Mouse (Mus musculus): Measurements from ENCODE around the gene Slc39a10.
"Not testable (repeated sequence)": the region's sequence is repeated elsewhere in the genome, so short reads cannot be mapped to it uniquely, and the experiment has no call there.

The Slc39a10 gene

DNA sequence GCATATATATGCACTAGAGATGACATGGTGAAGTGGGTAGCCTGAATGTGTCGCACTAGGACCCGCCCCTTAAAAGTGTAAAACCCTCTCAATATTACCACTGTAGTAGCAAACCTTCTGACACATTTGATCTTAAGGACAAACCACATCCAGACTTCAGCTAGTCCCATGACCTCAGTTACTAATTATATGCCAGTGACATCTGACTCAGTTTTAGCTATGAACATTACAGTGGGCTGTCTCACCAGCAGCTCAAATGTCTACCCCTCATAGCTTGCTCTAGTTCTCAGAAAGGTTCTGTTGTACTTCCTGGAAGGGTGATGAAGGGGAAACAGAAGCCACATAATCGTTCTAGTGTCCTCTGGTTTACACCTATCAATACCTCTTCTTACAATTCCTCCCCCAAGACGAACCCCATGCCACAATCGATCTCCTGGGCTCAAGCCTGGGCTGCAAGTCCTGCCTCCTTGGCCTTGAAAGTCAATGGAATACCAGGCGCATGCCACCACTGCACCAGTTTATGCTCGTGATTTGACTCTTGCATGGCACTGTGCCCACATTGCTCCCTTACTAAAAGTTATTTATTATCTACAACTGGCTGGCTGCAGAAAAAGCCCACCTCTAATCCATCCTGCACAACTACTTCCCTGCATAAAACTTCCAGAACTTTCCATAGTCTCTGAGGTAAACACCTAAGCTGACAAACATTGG is 28.3 kb downstream of the Slc39a10 start:
- CTCF ChIA-PET: interaction anchor here (0.6 kb wide), 1 partner anchor 12 kb away, joined by 5 read pairs; no protein-coding TSS in a partner anchor

DNA sequence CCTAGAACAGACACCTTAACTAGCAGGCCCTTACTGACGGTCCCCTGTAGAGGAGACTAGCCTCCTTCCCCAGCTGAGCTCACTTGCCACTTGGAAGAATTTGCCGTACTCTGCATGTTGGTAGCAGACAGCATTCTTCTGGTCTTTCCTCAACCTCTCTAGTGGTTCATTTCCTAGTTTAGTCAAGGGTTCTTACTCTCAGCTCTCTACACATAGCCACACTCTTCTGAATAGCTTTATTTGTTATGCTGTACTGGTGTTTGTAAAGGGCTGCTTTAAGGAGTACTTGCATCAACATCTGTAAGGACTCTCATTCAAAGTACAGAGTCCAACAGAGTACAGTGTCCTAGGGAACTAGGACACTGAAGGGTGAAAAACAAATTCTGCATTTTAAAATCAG is 29.2 kb downstream of the Slc39a10 start:
- CTCF ChIA-PET: no interaction called here

DNA sequence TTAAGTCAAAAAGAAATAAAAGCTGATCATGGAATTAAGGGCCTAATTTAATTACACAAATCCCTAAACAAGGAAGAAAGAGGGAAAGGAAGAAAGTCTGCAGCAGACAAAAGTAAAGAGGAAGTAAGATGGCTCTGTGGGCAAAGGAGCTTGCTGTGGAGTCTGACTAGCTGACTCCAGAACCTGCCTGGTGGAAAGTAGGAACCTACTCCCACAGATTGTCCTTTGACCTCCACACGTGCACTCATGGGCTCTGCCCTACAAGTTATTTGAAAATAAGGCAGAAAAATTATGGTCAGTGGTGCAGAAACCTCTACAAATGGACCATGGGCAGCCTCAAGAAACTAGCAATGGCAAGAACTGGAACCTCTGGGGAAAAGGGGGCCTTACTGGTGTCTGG is 32.6 kb downstream of the Slc39a10 start:
- CTCF ChIA-PET: no interaction called here

DNA sequence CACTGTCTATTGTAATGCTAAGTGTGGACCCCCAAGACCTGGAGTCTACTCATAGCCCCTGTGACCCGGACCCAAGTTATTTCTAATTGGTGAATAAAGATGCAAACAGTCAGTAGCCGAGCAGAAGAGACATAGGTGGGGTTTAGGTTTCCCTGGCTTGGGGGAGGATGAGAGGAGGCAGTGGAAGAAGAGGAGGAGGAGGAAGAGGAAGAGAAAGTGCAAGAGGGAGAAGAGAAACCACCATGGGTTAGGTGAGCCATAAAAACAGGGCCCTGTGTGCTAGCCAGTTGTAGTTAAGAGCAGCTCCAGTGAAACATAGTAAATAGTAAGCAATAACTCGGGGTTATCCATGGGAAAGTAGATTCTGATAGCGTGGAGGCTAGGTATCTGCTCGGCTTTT is 34.1 kb downstream of the Slc39a10 start:
- CTCF ChIA-PET: no interaction called here

DNA sequence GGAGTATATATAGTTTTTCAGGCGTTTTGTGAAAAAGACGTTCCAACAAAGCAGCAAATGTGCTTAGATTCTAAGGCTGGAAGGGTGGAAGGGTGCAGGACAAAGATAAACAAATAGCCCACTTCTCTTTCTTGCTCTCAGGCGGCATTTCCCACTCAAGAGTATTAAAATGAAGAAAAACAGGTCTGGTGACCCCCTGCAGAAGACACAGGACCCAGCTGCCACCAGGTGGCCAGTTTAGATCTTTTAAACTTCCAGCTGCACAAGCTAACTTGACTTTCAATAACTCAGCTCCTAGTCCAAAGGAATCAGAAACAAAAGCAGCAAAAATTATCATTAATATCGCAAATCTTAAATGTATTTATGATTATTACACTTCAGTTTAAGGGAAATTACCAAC is 36.2 kb downstream of the Slc39a10 start:
- CTCF ChIA-PET: no interaction called here

DNA sequence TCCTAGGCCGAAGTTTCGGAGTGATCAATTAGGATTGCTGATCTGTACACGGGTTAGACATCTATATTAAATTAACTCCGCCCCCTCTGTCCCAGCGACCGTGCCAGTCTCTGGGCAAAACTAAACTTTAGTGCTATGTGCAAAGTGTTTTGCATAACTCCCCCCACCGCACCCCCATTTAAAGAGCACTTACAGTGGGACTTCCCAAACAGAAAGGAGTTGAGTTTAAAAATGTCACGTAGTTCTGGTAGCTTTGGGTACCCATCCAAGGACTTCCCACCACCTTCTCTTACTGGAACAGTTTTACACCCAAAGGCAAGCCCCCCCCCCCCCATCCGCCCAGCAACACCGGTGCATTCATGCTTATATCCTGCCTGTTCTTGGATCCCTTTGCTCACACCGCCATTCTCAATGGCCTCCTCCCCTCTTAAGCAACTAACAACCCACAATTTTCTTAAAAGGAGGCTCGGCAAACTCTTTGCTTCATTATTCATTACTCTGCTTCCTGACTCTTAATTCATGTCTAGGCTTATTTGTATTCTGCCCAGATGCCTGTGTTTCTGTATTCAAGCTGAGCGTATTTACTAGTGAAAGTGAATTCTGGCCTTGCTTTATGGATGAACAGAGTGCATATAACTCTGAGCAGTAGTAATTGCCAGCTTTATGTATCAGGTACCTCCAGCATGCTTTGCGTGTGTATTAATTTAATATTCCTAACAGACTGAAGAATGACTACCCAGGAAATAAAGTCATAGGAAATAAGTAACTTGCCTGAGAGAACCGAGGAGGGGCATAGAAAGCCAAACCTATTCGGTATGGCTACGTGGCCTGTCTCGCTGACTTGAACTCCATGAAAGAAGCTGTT is 38.4 kb downstream of the Slc39a10 start:
- CTCF ChIA-PET: interaction anchor here (0.6 to 1.4 kb wide), 2 partner anchors 77 to 624 kb away, joined by 3 read pairs; no protein-coding TSS in a partner anchor

DNA sequence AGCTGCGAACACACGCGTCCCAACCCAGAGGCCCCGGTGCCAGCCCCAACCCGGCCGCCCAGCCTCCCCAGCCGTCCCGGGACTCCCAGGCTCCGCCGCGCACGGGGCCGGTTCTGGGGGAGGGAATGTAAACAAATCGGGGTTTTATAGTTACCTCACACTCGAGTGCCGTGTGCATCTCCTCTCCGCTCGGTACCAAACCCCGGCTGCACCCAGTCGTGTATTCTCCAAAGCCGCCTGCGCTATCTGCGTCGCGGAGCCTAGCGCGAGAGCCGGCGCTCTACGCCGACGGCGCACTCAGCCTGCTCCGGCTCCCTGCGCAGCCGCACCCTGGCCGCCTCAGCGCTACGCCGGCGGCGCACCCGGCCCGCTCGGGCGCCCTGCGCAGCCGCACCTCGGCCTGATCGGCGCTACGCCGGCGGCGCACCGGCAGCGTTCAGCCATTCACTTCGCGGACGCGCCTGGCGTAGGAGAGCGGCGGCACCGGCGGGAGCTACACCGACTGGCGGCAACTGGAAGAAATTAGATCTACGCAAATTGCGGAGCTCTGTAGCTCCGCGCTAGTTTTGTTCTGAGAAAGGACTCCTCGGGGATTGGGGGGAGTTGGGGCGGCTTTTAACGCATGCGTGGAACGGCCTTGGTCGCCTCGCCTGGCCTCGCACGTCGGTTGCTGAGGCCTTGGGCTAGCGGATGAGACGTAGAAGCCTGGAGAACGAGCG is 39.2 kb downstream of the Slc39a10 start:
- CTCF ChIA-PET: interaction anchor here (1.4 kb wide), 1 partner anchor 78 kb away, joined by 3 read pairs; no protein-coding TSS in a partner anchor

DNA sequence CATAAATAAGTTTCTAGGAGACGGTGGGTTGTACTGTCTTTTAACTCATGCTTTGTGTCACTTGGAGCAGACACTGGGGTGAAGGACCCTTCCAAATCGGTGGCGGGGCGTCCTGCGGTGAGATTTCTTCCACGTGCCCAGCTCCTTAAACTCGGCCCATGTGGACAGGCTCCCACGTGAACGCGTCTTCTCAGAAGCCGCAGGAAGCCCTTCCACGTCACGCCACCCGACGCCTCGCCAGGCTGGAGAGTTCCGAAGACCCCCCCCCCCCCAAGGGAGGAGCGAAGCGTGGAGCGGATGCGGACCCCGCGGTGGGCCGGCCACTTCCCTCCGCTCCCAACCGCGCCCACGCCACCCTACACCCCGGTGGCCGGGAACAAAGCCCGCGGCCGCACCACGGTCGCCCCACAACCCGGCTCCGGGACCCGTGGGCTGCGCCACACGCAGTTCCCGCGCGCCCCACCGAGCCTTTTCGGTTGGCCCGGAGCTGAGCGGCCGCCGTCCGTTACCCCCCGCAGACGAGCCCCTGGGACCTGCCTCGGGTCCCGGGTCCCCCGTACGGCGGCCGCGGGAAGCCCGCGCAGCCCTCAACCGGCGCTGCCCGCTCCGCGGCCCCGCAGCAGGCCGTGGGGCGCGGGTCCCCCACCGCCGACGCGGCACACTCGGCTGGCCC is 39.9 kb downstream of the Slc39a10 start:
- CTCF ChIA-PET: interaction anchor here (0.7 kb wide), 1 partner anchor 11 kb away, joined by 5 read pairs; no protein-coding TSS in a partner anchor

DNA sequence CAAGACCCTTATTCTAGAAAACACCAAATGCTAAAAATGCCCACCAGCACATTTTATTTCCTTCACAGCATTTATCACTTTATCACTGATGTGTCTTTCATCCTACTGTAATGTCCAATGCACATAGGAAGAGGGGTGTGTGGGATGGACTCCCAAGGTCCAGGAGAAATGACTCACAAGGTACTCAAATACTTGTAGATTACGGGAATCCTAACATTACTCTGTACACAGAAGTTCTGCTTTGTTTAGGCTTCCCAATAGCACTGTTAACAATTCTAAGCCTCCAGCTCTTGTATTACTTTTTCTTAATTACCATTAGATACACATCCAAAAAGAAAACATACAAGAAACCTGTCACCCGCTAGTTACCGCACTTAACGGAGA is 40.4 kb downstream of the Slc39a10 start:
- CTCF ChIA-PET: interaction anchor here (0.7 kb wide), 1 partner anchor 12 kb away, joined by 5 read pairs; no protein-coding TSS in a partner anchor

DNA sequence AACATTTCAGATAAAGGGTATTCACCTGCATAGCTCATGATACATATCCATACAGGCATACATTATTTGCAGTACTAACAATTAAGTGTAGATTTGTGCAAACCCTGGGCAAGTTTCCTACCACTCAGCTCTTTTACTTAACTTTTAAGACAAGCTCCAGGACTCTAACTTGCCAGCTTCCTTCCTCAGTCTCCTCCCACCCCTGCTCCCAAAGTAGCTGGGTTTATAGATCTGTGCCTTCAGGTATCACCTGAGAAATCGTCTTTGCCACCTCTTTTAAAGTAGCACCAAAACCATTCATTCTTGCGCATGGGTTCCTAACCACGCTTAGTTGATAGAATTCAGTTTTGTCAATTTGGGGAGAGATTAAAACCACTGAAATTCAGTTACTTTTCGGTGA is 41.1 kb downstream of the Slc39a10 start:
- CTCF ChIA-PET: interaction anchor here (0.6 to 1.4 kb wide), 3 partner anchors 10 to 1186 kb away, joined by 3 to 4 read pairs (median 3); no protein-coding TSS in a partner anchor

DNA sequence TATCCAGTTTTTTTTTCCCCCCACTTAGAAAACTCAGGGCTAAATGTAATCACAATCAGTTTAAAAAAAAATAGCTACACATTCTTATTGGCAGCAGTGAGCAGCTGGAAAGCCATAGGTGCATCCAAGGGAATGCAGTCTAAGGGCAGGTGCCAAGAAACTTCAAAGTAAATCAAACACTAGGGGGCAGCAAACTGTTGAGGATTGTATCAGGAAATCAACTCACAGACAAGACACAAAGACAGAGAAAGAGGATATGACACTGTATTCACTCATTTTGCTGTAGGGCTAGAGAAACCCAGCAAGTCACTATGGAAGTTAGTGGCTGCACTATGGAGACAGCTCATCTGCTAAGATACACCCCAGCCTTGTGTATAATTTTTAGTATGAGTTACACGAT is 42.9 kb downstream of the Slc39a10 start:
- CTCF ChIA-PET: interaction anchor here (0.7 kb wide), 2 partner anchors 114 to 130 kb away, joined by 3 read pairs; no protein-coding TSS in a partner anchor

DNA sequence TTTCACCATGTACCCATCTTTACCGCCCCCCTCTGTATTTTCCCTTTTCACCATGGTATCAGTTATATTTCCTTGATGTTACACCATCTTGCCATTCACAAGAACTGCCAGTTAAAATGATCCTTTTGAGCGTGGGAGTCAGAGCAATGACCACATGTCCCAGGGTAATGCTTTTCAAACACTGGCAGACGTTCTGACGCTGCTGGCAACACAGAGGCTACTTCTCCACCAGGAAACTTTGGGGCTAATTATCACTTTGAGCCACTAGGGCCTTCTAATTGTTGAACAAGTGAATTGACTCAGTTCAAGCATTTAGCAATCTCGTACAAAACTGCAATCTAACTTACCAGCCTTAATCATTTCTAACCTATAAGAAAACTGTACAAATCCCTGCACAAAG is 47.4 kb downstream of the Slc39a10 start:
- CTCF ChIA-PET: no interaction called here

DNA sequence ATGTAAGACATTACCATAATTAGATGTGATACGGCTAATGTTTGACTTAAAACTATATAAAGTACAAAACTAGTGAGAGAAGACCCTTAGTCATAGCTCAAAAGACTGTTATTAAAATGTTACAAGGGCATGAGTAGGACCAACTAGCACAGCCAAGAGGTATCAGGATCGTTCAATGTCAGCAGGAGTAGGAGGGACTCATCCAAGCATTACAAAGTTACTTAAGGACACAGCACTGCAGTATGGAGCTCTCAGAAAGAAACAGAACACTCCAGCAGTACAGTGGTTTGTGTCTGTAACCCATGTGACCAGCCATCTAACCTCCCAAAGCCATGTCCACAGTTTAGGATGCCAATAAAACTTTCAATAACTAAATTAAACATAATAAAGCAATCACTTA is 48.4 kb downstream of the Slc39a10 start:
- CTCF ChIA-PET: no interaction called here

DNA sequence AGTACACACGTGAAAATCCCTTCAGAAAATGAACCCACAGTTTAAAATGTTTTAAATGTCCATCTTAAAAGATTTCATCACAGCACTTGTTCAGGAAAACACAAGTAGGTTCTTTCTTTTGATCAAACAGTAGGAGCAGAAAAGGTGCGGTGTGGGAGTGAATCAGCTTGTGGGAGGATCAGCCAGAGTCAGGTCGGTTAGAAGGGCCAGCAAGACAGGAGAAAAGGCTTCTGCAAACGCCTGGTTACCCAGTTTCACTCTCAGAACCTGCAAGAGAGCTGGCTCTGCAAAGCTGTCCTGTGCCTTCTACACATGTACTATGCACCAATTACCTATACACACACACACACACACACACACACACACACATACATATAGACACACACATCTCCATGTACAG is 49.2 kb downstream of the Slc39a10 start:
- CTCF ChIA-PET: no interaction called here

DNA sequence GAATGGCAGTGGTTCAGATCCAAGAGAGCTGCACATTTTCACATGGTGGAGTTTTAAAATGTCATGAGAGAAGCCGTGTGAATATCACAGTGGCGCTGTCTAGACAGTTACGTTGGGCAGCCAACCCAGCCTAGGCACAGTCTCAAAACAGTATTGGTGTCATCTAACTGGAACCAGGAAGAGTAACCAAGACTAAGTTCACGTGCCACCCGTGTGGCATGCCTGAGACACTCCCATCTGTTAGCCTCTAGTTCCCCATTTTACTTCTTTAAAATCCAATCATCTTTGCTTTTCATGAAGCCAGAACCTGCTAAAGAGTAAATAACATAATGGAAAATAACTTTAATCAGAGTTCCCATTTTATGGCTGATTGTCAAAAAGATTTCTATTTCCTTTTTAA is 60.7 kb downstream of the Slc39a10 start:
- CTCF ChIA-PET: no interaction called here

DNA sequence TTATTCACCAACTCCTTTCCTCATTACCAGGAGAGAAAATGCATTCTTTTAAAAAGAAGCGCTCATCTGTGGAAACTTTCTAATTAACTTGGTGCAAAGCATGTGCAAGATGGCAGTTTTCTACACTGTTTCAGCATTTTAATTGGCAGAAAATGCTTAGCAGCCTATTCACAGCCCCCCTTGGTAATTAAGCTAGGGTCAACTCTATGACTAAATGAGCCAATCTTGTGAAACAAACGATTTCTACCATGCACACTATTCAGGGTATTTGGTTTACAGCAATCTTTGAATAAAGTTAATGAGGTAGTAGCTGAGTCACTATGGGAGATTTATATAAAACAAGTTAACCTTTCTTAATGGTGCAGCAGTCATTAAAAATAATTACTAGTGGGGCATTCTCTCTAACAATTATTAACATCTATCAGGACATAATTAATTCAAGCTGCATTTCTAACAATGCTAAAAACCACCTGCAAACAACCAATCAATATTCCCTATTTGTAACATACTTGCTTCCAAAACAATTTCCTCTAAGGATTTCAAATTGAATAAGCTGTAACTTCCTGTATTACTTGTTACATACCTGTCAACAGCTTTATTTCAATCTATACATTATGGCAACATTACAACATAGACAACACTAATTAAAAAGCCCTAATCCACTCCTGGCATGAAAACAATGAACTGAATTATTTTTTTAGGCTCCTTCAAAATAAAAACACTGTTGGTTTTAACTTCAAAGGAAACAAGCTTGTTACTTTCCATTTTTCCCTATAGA is 62.4 kb downstream of the Slc39a10 start:
- CTCF ChIA-PET: no interaction called here

DNA sequence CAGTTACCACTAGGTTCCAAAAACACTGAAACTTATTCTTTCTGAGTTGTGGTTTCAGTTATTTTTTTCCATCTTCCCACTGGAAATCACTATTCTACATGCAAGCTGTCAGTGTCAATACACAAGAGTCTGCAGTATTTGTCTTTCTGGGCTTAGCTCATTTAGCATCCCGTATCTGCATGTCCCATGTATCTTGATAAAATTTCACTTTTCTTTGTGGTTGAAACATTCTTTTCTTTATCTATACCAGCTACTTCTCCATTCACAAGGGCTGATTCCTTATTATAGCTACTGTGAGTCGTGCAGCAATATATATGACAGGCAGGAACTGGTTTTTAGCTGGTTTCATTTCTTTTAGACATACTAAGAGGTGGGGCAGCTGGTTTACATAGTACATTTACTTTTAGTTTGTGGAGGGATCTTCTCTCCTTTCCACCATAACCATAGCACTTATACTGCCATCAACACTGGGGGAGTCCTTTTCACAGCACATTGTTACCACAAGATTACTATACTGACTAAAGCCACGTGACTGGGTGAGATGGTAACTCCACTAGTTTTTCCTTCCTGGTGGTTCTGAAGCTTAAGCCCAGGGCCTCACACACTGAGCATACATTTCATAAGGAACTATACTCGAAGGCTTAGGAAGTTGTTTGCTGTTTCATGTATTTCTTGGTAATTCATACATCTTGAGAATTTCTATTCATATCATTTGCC is 70.2 kb downstream of the Slc39a10 start:
- CTCF ChIA-PET: no interaction called here

DNA sequence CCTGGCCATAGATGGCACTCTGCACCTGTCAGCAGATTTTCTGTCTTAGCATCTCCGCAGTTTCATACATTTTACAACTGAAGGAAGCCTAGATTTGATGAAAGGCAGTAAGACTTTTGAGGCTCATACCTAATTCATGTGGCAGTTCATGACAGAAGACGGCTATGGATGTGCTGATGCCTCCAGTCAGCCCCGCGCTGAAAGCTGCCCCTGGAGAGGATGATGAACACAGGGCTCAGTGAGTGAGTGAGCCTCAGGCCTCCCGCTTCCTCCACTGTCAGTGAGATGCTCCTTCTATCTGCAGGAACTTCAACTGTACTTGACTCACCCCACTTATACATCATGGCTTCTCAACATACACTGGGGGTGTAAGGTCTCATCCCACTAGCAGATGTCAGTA is 74.7 kb downstream of the Slc39a10 start:
- CTCF ChIA-PET: interaction anchor here (0.6 kb wide), 1 partner anchor 1087 kb away, joined by 4 read pairs; no protein-coding TSS in a partner anchor

DNA sequence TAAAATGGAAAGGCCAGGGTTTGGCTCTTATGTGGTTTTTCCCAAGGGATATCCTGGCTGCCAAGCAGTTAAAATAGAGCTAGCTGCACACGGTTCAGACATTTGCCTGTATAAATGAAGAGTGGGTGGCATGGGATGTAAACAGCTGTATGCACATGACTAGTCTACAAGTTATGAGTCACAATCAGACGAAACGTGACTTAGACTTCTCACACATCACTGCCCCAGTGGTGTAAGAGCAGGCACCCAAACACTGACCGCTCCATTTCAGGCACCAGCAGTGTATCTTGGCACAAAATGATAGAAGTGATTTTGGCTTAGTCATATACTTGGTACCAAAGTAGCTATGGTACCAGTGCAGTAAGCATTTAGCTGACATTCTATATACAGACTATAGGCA is 84.0 kb downstream of the Slc39a10 start:
- CTCF ChIA-PET: not testable (repeated sequence)

DNA sequence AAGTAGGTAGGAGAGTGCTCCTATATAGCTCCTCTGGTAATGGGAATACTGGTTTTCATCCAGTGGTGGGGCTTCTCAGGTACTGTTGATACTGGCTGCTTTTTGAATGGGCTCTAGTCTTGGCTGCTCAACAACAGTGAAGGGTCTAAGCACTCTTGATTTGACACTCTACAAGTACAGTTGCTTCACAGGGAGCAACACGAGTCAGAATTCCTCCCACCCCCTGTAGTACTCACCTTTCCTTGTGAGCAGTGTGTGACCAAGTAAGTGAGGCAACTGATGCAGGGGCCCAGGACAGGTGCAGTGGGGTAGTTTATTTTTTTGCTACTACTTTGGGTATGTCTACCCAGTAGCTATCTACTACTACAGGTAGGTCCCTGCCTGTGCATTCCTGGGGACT is 87.6 kb downstream of the Slc39a10 start:
- CTCF ChIA-PET: no interaction called here
